Mouse (Mus musculus) lung, embryonic 16.5 days (tissue): Measurements from ENCODE around the gene Cacng6. TPM values are rescaled to one million over a fixed set of nuclear protein-coding genes. Genes with fewer than 3 reads are reported as not detected.
"Not testable (repeated sequence)": the region's sequence is repeated elsewhere in the genome, so short reads cannot be mapped to it uniquely, and the experiment has no call there.

Experiments used
- ATAC-seq: fragments of 200-750 bp; cut with Nextera tagmentation; 2 replicates; pipeline ENCODE4 v1.8.0; 2017; ENCODE audit warnings: low read depth, mild to moderate bottlenecking, moderate library complexity
- H3K27ac ChIP-seq: fragments of 300-500 bp; sonication (generic); 2 replicates; pipeline ENCODE4 v1.5.1; 2014; ENCODE audit warnings: mild to moderate bottlenecking, control low read depth, low read length
- H3K27me3 ChIP-seq: fragments of 300-500 bp; sonication (generic); 2 replicates; pipeline ENCODE4 v1.6.1; 2014; ENCODE audit warnings: low read depth, low read length, mixed read lengths; ENCODE audit not compliant: control insufficient read depth, insufficient read depth
- H3K36me3 ChIP-seq: fragments of 300-500 bp; sonication (generic); 2 replicates; pipeline ENCODE4 v1.6.1; 2014; ENCODE audit warnings: low read length; ENCODE audit not compliant: control insufficient read depth, insufficient read depth
- H3K4me1 ChIP-seq: fragments of 300-500 bp; sonication (generic); replicated peaks from 2 replicates; pipeline ENCODE4 v1.6.1; 2014; ENCODE audit warnings: low read length, mixed read lengths; ENCODE audit not compliant: control insufficient read depth, insufficient read depth
- H3K4me2 ChIP-seq: fragments of 300-500 bp; sonication (generic); 2 replicates; pipeline ENCODE4 v1.6.1; 2014; ENCODE audit warnings: low read depth, low read length, control low read depth
- H3K4me3 ChIP-seq: fragments of 300-500 bp; sonication (generic); 2 replicates; pipeline ENCODE4 v1.5.1; 2014; ENCODE audit warnings: mild to moderate bottlenecking, low read length, control low read depth
- H3K9ac ChIP-seq: fragments of 300-500 bp; sonication (generic); 2 replicates; pipeline ENCODE4 v1.6.1; 2014; ENCODE audit warnings: low read length, control low read depth
- H3K9me3 ChIP-seq: fragments of 300-500 bp; sonication (generic); 2 replicates; pipeline ENCODE4 v1.6.1; 2016; ENCODE audit warnings: low read length; ENCODE audit not compliant: control insufficient read depth
- WGBS: fragments of 180-500 bp; shearing (Covaris S2); extraction: QIAGEN DNeasy Blood & Tissue Kit; methylation state at CpG from one replicate; pipeline ENCODE4 v1.1.7; 2014; 5-methylcytosine and 5-hydroxymethylcytosine counted together
- polyA plus RNA-seq: library from polyadenylated mRNA; unstranded; fragments of >200 nt; fragmentation: Nextera tagmentation; extraction: Ambion mirVana; gene quantifications from 2 replicates; pipeline ENCODE4 v1.2.1, GENCODE M21; 2015

Gene Cacng6
- polyA plus RNA-seq, 1 experiment from 2014 or later, result 0.19 TPM

DNA sequence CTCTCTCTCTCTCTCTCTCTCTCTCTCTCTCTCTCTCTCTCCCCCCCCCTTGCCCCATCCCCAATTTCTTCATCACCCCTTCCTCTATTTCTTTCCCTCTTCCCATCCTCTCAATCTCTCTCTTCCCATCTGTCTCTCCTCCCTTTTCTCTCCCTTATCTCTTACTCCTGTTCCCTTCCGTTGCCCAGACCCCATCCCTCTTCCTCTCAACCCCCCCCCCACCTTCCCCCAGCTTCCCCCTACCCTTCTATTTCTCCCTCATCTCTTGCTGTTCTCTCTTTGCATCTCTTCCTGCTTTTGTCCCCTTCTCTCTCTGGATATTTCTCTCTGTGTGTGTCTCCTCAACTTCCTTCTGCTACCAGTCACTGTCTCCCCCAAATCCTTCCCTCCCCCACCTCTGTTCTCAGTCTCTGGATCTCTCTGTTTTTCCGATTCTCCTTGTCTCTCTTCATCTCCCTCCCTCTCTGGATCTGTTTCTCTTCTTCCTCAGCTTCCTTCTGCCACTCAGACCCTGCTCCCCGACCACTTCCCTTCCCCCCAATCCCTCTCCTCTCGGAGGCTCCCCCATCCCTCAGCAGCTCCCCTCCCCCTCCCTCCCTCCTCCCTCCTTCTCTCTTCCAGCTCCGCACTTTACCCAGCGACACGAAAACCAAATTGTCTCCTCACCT lies 33.4 kb upstream of the Cacng6 start, which contains the start of gene Cacng8:
Gene Cacng8, plus strand, starts transcription at position 271 of the 668 bp plus-strand sequence.
- Histone ChIP-seq H3K4me2 (peak within 1 kb of the TSS; percentile 57), H3K4me1 (peaks cover 5% of the 10 kb centered on the region; the same call in 1 of the 2 replicates), H3K9me3 (no peaks in the 10 kb centered on the region), H3K9ac (peak within 1 kb of the TSS; percentile 43; the same call in 1 of the 2 replicates), H3K36me3 (no peaks in the 10 kb centered on the region), H3K4me3 (peak within 1 kb of the TSS; percentile 34), H3K27ac (no peak within 1 kb of the TSS), H3K27me3 (no peaks in the 10 kb centered on the region; the same call in 1 of the 2 replicates)
- 0% methylated on average over 7 of the region's 7 CpGs for WGBS
- ATAC-seq, result 0 out of 2 replicates have a peak, but pooled peaks have one; percentile 14

DNA sequence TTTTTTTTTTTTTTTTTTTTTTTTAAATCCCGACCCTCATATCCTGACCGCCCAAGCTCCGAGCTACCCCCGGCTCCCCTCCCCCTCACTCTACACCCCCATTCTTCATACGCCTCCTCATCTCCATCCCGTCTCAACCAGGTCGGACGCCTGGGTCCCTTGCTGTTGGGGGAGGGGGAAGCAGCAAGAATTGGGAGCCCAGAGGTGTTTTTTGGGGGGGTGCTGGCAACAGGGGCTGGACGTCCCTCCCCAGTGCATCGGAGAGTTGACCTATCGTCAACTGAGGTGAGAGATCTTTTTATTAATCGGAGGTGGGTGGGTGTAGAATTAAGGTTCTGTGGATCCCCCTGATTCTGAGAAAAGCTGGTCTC lies 32.9 kb upstream of the Cacng6 start:
- Histone ChIP-seq H3K9me3 (no peaks in the 10 kb centered on the region), H3K4me2 (peak overlapping the region; percentile 57), H3K27me3 (no peaks in the 10 kb centered on the region; the same call in 1 of the 2 replicates), H3K36me3 (no peaks in the 10 kb centered on the region), H3K4me1 (peaks cover 5% of the 10 kb centered on the region; the same call in 1 of the 2 replicates), H3K4me3 (peak overlapping the region; percentile 34), H3K27ac (no peak overlapping the region), H3K9ac (peak overlapping the region; percentile 43; the same call in 1 of the 2 replicates)
- 5% methylated on average over 12 of the region's 12 CpGs for WGBS
- ATAC-seq, result 0 out of 2 replicates have a peak, but pooled peaks have one; percentile 40

DNA sequence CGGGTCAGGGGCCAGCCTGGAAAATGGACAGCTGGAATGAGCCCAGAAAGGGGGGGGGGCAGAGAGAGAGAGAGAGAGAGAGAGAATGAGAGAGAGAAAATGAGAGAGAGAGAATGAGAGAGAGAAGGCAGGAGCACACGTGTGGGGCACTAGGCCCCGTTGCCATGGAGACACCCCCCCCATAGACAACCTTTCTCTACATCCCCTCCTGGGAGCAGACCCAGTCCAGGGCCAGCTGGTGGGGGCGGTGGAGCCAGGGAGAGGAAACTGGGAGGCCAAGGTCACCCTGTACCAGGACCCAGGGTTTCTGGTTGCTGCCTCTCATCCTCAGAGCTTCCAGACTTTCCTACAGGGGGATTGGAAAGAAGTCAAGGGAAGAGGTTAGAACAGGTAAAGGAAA lies 32.2 kb upstream of the Cacng6 start:
- Histone ChIP-seq H3K4me2 (no peak overlapping the region), H3K27me3 (no peaks in the 10 kb centered on the region; the same call in 1 of the 2 replicates), H3K4me3 (no peak overlapping the region), H3K27ac (no peak overlapping the region), H3K9ac (no peak overlapping the region), H3K9me3 (no peaks in the 10 kb centered on the region), H3K36me3 (no peaks in the 10 kb centered on the region), H3K4me1 (peaks cover 5% of the 10 kb centered on the region; the same call in 1 of the 2 replicates)
- 22% methylated on average over 4 of the region's 4 CpGs for WGBS
- ATAC-seq, result no peak

DNA sequence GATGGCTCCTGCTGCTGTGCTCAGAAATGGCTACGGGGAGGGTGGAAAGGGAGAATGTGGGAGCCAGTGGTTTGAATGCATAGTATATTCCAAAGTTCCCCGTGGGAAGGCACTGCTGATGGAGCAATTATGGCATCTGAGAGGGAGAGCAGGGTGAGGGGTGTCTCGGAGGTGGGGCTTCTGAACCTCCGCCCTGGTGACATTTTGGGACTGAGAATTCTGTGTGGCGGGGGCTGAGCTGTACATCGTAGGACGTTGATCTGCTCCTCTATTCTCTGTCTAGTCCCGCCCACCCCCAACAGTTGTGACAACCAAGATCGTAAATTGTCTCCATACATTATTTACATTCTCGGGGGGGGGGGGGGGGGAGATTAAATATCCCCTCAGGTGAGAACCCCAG lies 26.6 kb upstream of the Cacng6 start:
- no peak overlapping the region for H3K9ac ChIP-seq
- no peak overlapping the region for H3K4me2 ChIP-seq
- H3K27me3 ChIP-seq, result no peaks in the 10 kb centered on the region; the same call in 1 of the 2 replicates
- H3K27ac ChIP-seq, result no peak overlapping the region
- H3K9me3 ChIP-seq, result no peaks in the 10 kb centered on the region
- ATAC-seq, result no peak
- no peak overlapping the region for H3K4me3 ChIP-seq
- WGBS, result 67% methylated on average over 10 of the region's 10 CpGs
- no peaks in the 10 kb centered on the region for H3K4me1 ChIP-seq
- H3K36me3 ChIP-seq, result no peaks in the 10 kb centered on the region

- H3K9ac ChIP-seq, result no peak overlapping the region
- no peak overlapping the region for H3K4me2 ChIP-seq
- H3K9me3 ChIP-seq, result no peaks in the 10 kb centered on the region
- H3K4me1 ChIP-seq, result no peaks in the 10 kb centered on the region
- H3K36me3 ChIP-seq, result no peaks in the 10 kb centered on the region
- no peaks in the 10 kb centered on the region; the same call in 1 of the 2 replicates for H3K27me3 ChIP-seq
- ATAC-seq, result no peak
- H3K4me3 ChIP-seq, result no peak overlapping the region
- H3K27ac ChIP-seq, result no peak overlapping the region
- WGBS, result 59% methylated on average over 7 of the region's 7 CpGs
Observed at GRCm38 (mm10) chr7:3397797-3398196, 26.2 kb upstream of the Cacng6 start.

DNA sequence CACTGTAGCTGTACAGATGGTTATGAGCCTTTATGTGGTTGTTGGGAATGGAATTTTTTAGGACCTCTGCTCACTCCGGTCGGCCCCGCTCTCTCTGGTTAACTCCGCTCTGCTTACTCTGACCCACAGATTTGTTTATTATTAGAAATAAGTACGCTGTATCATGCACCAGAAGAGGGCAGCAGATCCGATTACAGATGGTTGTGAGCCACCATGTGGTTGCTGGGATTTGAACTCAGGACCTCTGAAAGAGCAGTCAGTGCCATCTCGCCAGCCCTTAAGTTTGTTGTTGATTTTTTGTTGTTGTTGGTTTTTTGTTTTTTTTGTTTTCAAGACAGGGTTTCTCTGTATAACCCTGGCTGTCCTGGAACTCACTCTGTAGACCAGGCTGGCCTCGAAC lies 25.6 kb upstream of the Cacng6 start:
- H3K27ac ChIP-seq, H3K9me3 ChIP-seq, H3K9ac ChIP-seq, H3K36me3 ChIP-seq, H3K4me2 ChIP-seq, H3K27me3 ChIP-seq, H3K4me3 ChIP-seq, ATAC-seq, H3K4me1 ChIP-seq: not testable (repeated sequence)
- 87% methylated on average over 8 of the region's 8 CpGs for WGBS

DNA sequence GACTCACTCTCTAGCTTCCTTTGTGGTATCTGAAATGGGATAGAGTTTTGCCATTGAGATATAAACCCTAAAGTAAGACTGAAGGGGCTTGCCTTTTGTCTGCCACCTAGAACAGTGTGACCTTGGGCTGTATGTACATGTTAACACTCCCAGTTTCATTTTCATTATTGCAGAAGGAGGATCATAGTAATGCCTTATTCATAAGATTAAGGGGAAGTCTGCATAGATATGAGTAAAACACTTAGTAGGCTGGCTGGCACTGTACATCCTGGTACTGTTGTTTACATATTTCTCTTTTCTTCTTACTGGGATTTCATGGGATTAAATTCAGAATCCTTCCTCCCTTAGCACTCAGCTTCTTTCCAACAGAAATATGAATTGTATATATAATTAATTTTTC lies 24.1 kb upstream of the Cacng6 start:
- Histone ChIP-seq H3K27me3 (no peaks in the 10 kb centered on the region), H3K36me3 (no peaks in the 10 kb centered on the region), H3K4me2 (no peak overlapping the region), H3K4me3 (no peak overlapping the region), H3K9ac (no peak overlapping the region), H3K27ac (no peak overlapping the region), H3K9me3 (no peaks in the 10 kb centered on the region), H3K4me1 (no peaks in the 10 kb centered on the region)
- no peak for ATAC-seq

DNA sequence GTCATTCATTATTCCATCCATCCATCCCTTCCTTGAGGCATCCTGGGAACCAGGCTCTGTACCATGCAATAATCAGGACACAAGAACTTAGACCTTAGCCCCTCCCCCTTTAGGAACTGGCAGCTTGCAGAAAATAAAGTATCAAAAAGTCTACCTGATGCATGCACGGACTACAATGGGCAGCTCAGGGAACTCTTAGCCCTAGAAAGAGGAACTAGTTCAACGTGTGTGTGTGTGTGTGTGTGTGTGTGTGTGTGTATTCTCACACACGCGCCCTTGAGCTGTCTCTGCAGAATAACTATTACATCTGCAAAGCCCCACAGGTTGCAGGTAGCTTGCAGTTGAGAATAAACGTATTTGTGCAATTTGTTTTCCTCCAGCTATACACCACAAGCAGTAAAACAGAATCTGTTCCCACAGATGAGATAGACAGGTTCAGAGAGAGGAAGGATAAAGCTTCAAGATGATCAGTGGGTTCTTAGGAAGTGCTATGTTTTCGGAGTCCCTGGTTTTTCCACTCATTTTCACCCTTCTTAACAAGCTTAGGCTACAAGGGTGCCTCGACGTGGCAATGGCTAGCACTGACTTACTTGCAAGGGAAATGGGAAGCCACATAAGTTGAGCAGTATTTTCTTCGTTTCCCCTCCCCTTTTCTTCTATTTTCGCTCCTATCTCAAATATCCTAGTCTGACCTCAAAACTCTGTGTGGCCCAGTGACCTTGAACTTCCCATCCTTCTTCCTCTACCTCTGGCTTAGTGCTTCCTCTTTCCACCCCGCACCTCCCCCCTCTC lies 14.1 kb upstream of the Cacng6 start:
- Histone ChIP-seq H3K4me1 (peaks cover 7% of the 10 kb centered on the region), H3K27ac (no peak overlapping the region), H3K9me3 (no peaks in the 10 kb centered on the region), H3K4me2 (no peak overlapping the region), H3K36me3 (no peaks in the 10 kb centered on the region), H3K9ac (no peak overlapping the region), H3K27me3 (peaks cover 40% of the 10 kb centered on the region), H3K4me3 (no peak overlapping the region)
- 56% methylated on average over 11 of the region's 11 CpGs for WGBS
- ATAC-seq, result no peak

- WGBS, result under 1% methylated on average over 33 of the region's 33 CpGs
- Histone ChIP-seq H3K4me3 (peak overlapping the region; percentile 45), H3K27me3 (peaks cover 53% of the 10 kb centered on the region), H3K4me2 (peak overlapping the region; percentile 63), H3K9ac (peak overlapping the region; percentile 39), H3K27ac (no peak overlapping the region), H3K36me3 (no peaks in the 10 kb centered on the region), H3K4me1 (peaks cover 11% of the 10 kb centered on the region), H3K9me3 (no peaks in the 10 kb centered on the region)
- peak; percentile 88 for ATAC-seq
Observed at GRCm38 (mm10) chr7:3411160-3411941, 12.6 kb upstream of the Cacng6 start.
